Mouse (Mus musculus) ES-Bruce4 (cell line): ENCODE results near the gene Iqcn.

Experiments used
- CTCF ChIP-seq: IDR thresholded peaks from one replicate; pipeline ENCODE4 v1.8.1; 2011; ENCODE audit warnings: low read depth, low read length
- EP300 ChIP-seq: IDR thresholded peaks from 2 replicates; pipeline ENCODE4 v1.6.1; 2011; ENCODE audit warnings: low read depth, low read length; ENCODE audit not compliant: insufficient read depth
- POLR2A ChIP-seq: IDR thresholded peaks from one replicate; pipeline ENCODE4 v1.8.1; 2011; ENCODE audit warnings: low read length; ENCODE audit not compliant: insufficient read depth

GRCm38 (mm10) chr8:70708281-70708680 is 5.0 kb downstream of the Iqcn start:
- TF ChIP-seq POLR2A (no peak), EP300 (no peak), CTCF (no peak)
